Mouse (Mus musculus): Measurements from ENCODE around the gene Kif1b.

Kif1b gene

GRCm38 (mm10) chr4:149307596-149308490, at the start of gene Kif1b:
Gene Kif1b, minus strand, starts transcription at chr4:149307693.
- DNase-seq (ENCODE audit: low read depth, low spot score), result peak; percentile 97

GRCm38 (mm10) chr4:149354671-149355070, 47.2 kb upstream of the Kif1b start:
- no peak for DNase-seq (ENCODE audit: low read depth, low spot score)

- no peak for DNase-seq (ENCODE audit: low read depth, low spot score)
These were observed 44.2 kb upstream of the Kif1b start for GRCm38 (mm10) chr4:149351596-149352150.

- no peak for DNase-seq (ENCODE audit: low read depth, low spot score)
These were observed 41.5 kb upstream of the Kif1b start for GRCm38 (mm10) chr4:149348963-149349362.

- no peak for DNase-seq (ENCODE audit: low read depth, low spot score)
These were observed 38.4 kb upstream of the Kif1b start for GRCm38 (mm10) chr4:149345873-149346272.

- DNase-seq (ENCODE audit: low read depth, low spot score), result no peak
These were observed 36.8 kb upstream of the Kif1b start for GRCm38 (mm10) chr4:149344311-149344710.

- DNase-seq (ENCODE audit: low read depth, low spot score), result no peak
These were observed 33.2 kb upstream of the Kif1b start for GRCm38 (mm10) chr4:149340680-149341079.

- DNase-seq (ENCODE audit: low read depth, low spot score), result no peak
These were observed 32.1 kb upstream of the Kif1b start for GRCm38 (mm10) chr4:149339426-149340214.

- DNase-seq (ENCODE audit: low read depth, low spot score), result no peak
These were observed 30.6 kb upstream of the Kif1b start for GRCm38 (mm10) chr4:149338137-149338536.

GRCm38 (mm10) chr4:149337353-149337752, 29.9 kb upstream of the Kif1b start:
- DNase-seq (ENCODE audit: low read depth, low spot score), result no peak

GRCm38 (mm10) chr4:149336302-149336701, 28.8 kb upstream of the Kif1b start:
- DNase-seq (ENCODE audit: low read depth, low spot score), result no peak

- DNase-seq (ENCODE audit: low read depth, low spot score), result no peak
These were observed 27.4 kb upstream of the Kif1b start for GRCm38 (mm10) chr4:149334881-149335280.

- no peak for DNase-seq (ENCODE audit: low read depth, low spot score)
These were observed 25.2 kb upstream of the Kif1b start for GRCm38 (mm10) chr4:149332726-149333125.

- no peak for DNase-seq (ENCODE audit: low read depth, low spot score)
These were observed 23.0 kb upstream of the Kif1b start for GRCm38 (mm10) chr4:149330495-149330894.

GRCm38 (mm10) chr4:149328735-149329134, 21.2 kb upstream of the Kif1b start:
- DNase-seq (ENCODE audit: low read depth, low spot score), result no peak

- DNase-seq (ENCODE audit: low read depth, low spot score), result no peak
These were observed 19.8 kb upstream of the Kif1b start for GRCm38 (mm10) chr4:149327281-149327680.

GRCm38 (mm10) chr4:149325411-149326162, 18.1 kb upstream of the Kif1b start:
- no peak for DNase-seq (ENCODE audit: low read depth, low spot score)

GRCm38 (mm10) chr4:149323730-149324129, 16.2 kb upstream of the Kif1b start:
- DNase-seq (ENCODE audit: low read depth, low spot score), result no peak

- DNase-seq (ENCODE audit: low read depth, low spot score), result no peak
These were observed 15.2 kb upstream of the Kif1b start for GRCm38 (mm10) chr4:149322718-149323117.

- peak; percentile 59 for DNase-seq (ENCODE audit: low read depth, low spot score)
These were observed 14.8 kb upstream of the Kif1b start for GRCm38 (mm10) chr4:149322286-149322685.

GRCm38 (mm10) chr4:149319088-149319487, 11.6 kb upstream of the Kif1b start:
- DNase-seq (ENCODE audit: low read depth, low spot score), result no peak
